Mouse (Mus musculus) forebrain, embryonic 13.5 days (tissue): ENCODE measurements around the gene Tubb1. TPM values are rescaled to one million over a fixed set of nuclear protein-coding genes. Genes with fewer than 3 reads are reported as not detected.

Source experiments
- ATAC-seq: fragments of 200-750 bp; cut with Nextera tagmentation; 2 replicates; pipeline ENCODE4 v1.8.0; 2017
- H3K27ac ChIP-seq: fragments of 300-500 bp; sonication (generic); 2 replicates; pipeline ENCODE4 v1.5.1; 2015; ENCODE audit warnings: inconsistent platforms, mild to moderate bottlenecking, moderate library complexity
- H3K27me3 ChIP-seq: fragments of 300-500 bp; sonication (generic); 2 replicates; pipeline ENCODE4 v1.6.1; 2015; ENCODE audit warnings: mild to moderate bottlenecking, inconsistent platforms
- H3K36me3 ChIP-seq: fragments of 300-500 bp; sonication (generic); 2 replicates; pipeline ENCODE4 v1.6.1; 2015; ENCODE audit warnings: mild to moderate bottlenecking, inconsistent platforms; ENCODE audit not compliant: poor library complexity, severe bottlenecking
- H3K4me1 ChIP-seq: fragments of 300-500 bp; sonication (generic); 2 replicates; pipeline ENCODE4 v1.6.1; 2015; ENCODE audit warnings: inconsistent platforms
- H3K4me2 ChIP-seq: fragments of 300-500 bp; sonication (generic); 2 replicates; pipeline ENCODE4 v1.6.1; 2015; ENCODE audit warnings: inconsistent platforms, mild to moderate bottlenecking, moderate library complexity
- H3K4me3 ChIP-seq: fragments of 300-500 bp; sonication (generic); 2 replicates; pipeline ENCODE4 v1.5.1; 2015; ENCODE audit warnings: mild to moderate bottlenecking, inconsistent platforms
- H3K9ac ChIP-seq: fragments of 300-500 bp; sonication (generic); 2 replicates; pipeline ENCODE4 v1.6.1; 2015; ENCODE audit warnings: mild to moderate bottlenecking, inconsistent platforms
- H3K9me3 ChIP-seq: fragments of 300-500 bp; sonication (generic); replicated peaks from 2 replicates; pipeline ENCODE4 v1.6.1; 2016; ENCODE audit warnings: inconsistent platforms
- WGBS: fragments of 180-500 bp; shearing (Covaris S2); methylation state at CpG from one replicate; pipeline ENCODE4 v1.1.7; 2015; 5-methylcytosine and 5-hydroxymethylcytosine counted together
- polyA plus RNA-seq: library from polyadenylated mRNA; unstranded; fragments of >200 nt; fragmentation: Nextera tagmentation; extraction: Ambion mirVana; gene quantifications from 2 replicates; pipeline ENCODE4 v1.2.1, GENCODE M21; 2015

Tubb1 gene
- polyA plus RNA-seq, 1 experiment from 2014 or later, result 0.96 TPM

DNA sequence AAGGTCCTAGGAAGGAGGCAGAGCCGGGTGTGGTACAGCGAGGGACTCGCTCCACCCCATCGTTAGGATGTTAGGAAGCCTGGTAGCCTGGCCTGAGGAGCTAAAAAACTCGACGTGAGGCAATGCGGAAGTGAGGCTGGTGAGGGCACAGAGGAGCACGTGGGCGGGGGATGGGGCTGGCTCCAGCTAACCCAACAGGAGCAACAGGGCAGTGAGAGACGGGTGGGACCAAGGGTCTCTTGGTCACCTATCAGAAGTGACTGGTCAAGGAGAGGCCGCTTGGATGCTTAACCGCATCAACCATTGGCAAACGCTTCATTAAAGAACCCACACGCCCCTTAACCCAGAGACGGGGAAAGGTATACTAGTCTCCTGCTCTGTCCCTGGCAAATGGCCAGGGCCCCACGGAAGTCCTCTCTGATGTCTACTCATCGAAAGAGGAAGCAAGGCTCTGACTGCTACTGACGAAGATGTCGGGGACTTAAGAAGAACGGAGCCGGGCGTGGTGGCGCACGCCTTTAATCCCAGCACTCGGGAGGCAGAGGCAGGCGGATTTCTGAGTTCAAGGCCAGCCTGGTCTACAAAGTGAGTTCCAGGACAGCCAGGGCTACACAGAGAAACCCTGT is 14.3 kb upstream of the Tubb1 start:
- 93% methylated on average over 26 of the region's 26 CpGs for WGBS
- Histone ChIP-seq H3K9me3 (no peaks in the 10 kb centered on the region), H3K36me3 (peaks cover 15% of the 10 kb centered on the region; the same call in 1 of the 2 replicates), H3K27me3 (no peaks in the 10 kb centered on the region), H3K4me1 (peaks cover 20% of the 10 kb centered on the region), H3K9ac (no peak overlapping the region), H3K27ac (no peak overlapping the region), H3K4me2 (no peak overlapping the region), H3K4me3 (no peak overlapping the region)
- no peak for ATAC-seq

DNA sequence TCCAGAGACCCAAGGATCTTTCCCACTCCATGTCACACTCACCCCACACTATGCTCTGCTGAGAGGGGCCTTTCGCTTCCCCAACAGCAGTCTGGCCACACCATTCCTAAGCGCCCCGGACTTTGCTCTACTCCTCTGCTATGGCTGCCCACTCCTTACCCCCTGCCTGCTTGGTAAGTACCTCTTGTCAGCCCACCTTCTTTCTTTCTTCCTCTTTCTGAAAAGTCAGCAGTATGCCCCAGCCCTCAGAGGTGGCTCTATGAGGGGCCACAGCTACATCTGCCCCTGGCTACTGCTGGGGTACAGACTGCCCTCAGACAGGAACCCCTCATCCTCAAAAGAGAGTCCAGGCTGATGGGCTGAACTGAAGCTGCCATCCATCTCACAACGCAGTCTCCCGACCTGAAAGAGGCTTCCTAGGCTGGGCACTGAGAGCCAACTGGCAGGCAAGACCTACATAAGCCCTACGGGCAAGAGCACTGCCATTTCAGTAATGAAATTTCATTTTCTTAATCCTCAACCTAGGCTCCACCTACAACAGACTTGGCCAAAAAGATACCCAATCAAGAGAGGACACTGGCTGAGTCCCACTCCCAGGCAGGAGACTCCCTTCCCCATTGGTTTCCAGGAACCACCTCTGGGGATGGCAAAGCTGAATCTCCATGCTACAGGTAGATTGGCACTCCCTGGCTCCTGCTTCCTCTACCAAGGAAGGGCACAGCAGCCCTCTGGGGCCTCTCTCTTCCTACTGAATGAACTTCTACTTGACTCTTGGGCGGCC is 13.4 kb upstream of the Tubb1 start:
- Histone ChIP-seq H3K9ac (no peak overlapping the region), H3K4me2 (peak overlapping the region; percentile 77; the same call in 1 of the 2 replicates), H3K36me3 (peaks cover 15% of the 10 kb centered on the region; the same call in 1 of the 2 replicates), H3K4me3 (no peak overlapping the region), H3K27ac (no peak overlapping the region), H3K27me3 (no peaks in the 10 kb centered on the region), H3K4me1 (peaks cover 20% of the 10 kb centered on the region), H3K9me3 (no peaks in the 10 kb centered on the region)
- 93% methylated on average over 7 of the region's 7 CpGs for WGBS
- ATAC-seq, result no peak

DNA sequence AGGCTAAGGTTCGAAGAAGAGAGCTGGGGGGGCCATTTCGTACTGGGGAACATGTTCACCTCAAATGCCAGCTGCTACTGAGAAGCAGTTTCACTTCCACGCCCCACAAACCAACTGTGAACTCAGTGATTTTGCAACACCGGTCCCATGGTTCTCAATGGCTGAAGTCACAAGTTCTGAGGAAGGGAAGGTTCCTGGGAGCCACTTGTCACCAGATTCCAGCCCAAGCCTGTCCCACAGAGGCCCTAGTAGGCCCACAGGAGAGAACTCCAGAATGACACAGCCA is 12.9 kb upstream of the Tubb1 start:
- H3K4me3 ChIP-seq, result no peak overlapping the region

DNA sequence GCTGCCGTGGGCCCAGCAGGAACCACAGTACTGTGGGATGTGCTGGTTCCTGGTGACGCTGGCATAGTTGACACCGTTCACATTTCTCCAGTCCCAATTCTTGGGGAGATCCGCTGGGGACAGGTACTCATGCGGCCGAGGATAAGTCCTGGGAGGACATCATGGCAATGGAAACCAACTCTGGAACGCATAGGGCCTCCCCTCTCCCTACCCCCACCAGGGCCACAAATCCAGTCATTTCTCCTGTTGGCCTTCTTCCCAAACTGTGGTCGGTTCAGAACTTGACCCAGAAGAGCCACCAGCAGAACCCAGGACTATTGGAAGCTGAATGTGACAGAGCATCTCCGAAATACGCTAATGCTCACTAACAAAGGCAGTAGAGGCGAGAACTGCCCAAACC is 12.3 kb upstream of the Tubb1 start:
- WGBS, result 64% methylated on average over 11 of the region's 11 CpGs
- H3K27ac ChIP-seq, result no peak overlapping the region; the same call in 1 of the 2 replicates
- 0 out of 2 replicates have a peak, but pooled peaks have one; percentile 36 for ATAC-seq

More for the DNA sequence above, 12.9 kb upstream of the Tubb1 start:
- Histone ChIP-seq H3K9me3 (no peaks in the 10 kb centered on the region), H3K9ac (no peak overlapping the region), H3K27ac (no peak overlapping the region), H3K4me1 (peaks cover 20% of the 10 kb centered on the region), H3K4me2 (peak overlapping the region; percentile 77), H3K36me3 (peaks cover 15% of the 10 kb centered on the region; the same call in 1 of the 2 replicates), H3K27me3 (no peaks in the 10 kb centered on the region)
- WGBS, result 89% methylated on average over 4 of the region's 4 CpGs
- ATAC-seq, result no peak

DNA sequence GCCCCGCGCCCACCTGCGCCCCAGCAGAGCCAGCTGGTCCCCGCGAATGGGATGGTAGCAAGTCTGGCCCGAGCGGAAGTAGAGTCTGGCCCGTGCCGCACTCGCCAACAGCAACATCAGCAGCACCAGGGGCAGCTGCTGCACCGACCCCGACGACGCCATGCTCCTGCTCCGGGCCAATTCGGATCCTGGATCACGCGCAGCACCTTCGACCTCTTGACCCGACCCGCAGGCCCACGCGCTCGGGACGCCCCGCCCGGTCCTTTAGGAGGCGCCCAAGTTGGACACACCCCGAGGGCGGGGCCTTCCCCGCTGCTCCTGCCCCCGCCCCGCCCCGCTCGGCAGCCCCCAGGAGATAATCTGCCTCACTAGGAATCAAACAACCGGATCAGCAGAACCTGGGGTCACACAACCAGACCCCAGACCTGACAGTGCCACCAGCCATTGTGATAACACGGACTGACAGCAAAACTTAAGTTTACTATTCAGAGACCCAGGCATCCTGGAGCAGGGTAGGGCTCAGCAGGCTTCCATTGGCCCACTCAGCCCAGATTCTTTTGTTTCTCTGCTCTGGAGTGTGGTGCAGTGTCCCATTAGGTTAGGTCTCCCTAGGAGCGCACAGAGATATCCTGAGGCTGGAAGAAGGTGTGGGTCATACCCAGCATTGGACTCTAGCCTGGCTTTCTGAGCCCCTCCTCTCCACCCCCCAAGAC is 11.6 kb upstream of the Tubb1 start, which contains the start of gene Ctsz:
Ctsz (minus strand) TSS at position 303 of the 713 bp plus-strand sequence.
- Histone ChIP-seq H3K9ac (peak within 1 kb of the TSS; percentile 71), H3K36me3 (peaks cover 11% of the 10 kb centered on the region; the same call in 1 of the 2 replicates), H3K27ac (no peak within 1 kb of the TSS; the same call in 1 of the 2 replicates), H3K9me3 (no peaks in the 10 kb centered on the region), H3K4me2 (peak within 1 kb of the TSS; percentile 77), H3K4me3 (peak within 1 kb of the TSS; percentile 50), H3K27me3 (no peaks in the 10 kb centered on the region), H3K4me1 (peaks cover 20% of the 10 kb centered on the region)
- under 1% methylated on average over 38 of the region's 38 CpGs for WGBS
- ATAC-seq, result peak; percentile 81

More for the DNA sequence above, 12.3 kb upstream of the Tubb1 start:
- H3K4me3 ChIP-seq, result peak overlapping the region; percentile 50
- peaks cover 20% of the 10 kb centered on the region for H3K4me1 ChIP-seq
- H3K9me3 ChIP-seq, result no peaks in the 10 kb centered on the region
- H3K36me3 ChIP-seq, result peaks cover 15% of the 10 kb centered on the region; the same call in 1 of the 2 replicates
- peak overlapping the region; percentile 71 for H3K9ac ChIP-seq
- H3K4me2 ChIP-seq, result peak overlapping the region; percentile 77
- no peaks in the 10 kb centered on the region for H3K27me3 ChIP-seq

DNA sequence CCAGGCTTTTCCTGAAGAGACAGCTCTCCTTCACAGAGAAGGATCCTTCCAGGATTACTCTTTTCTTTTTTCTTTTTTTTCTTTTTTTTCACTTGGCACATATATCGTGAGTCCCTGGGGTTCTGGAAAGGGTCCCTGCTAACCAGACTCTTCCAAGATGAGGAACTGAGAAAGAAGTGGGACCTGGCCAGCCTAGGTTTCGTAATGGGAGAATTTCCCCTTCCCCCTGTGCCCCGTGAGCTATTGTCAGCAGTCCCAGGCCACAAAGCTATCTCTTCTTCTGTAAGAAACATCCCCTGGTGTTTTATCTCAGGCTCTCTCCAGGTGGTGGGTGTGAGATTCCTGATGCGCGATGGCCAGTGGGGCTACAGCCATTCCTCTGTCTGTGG is 11.1 kb upstream of the Tubb1 start:
- Histone ChIP-seq H3K4me2 (peak overlapping the region; percentile 77; the same call in 1 of the 2 replicates), H3K9me3 (no peaks in the 10 kb centered on the region), H3K36me3 (peaks cover 11% of the 10 kb centered on the region; the same call in 1 of the 2 replicates), H3K4me1 (peaks cover 20% of the 10 kb centered on the region), H3K4me3 (no peak overlapping the region), H3K9ac (no peak overlapping the region; the same call in 1 of the 2 replicates), H3K27ac (no peak overlapping the region), H3K27me3 (no peaks in the 10 kb centered on the region)
- WGBS, result 53% methylated on average over 5 of the region's 5 CpGs
- no peak for ATAC-seq

DNA sequence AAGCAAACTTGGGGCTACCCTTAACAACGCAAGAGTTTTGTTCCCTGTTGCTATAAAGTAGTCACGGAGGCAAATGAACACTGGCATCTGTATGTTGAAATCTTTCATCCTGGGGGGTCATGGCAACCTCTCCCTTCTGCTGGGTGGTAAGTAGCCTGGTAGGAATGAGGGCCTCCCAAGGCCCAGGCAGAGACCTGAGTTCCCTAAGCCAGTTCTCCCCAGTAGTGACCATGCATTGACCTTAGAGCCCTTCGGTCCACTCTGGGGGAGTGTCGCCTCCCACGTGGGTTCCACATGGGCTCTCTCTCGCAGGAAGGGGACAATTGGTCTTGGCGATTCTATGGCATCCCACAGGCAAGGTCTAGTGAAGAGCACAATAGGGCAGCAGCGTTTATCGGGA is 10.5 kb upstream of the Tubb1 start:
- WGBS, result 75% methylated on average over 9 of the region's 9 CpGs
- no peak overlapping the region for H3K27ac ChIP-seq
- H3K4me1 ChIP-seq, result peaks cover 20% of the 10 kb centered on the region
- no peak for ATAC-seq
- H3K36me3 ChIP-seq, result peaks cover 6% of the 10 kb centered on the region; the same call in 1 of the 2 replicates
- H3K9ac ChIP-seq, result no peak overlapping the region
- no peaks in the 10 kb centered on the region for H3K9me3 ChIP-seq
- no peak overlapping the region for H3K4me3 ChIP-seq
- H3K27me3 ChIP-seq, result no peaks in the 10 kb centered on the region
- H3K4me2 ChIP-seq, result no peak overlapping the region

DNA sequence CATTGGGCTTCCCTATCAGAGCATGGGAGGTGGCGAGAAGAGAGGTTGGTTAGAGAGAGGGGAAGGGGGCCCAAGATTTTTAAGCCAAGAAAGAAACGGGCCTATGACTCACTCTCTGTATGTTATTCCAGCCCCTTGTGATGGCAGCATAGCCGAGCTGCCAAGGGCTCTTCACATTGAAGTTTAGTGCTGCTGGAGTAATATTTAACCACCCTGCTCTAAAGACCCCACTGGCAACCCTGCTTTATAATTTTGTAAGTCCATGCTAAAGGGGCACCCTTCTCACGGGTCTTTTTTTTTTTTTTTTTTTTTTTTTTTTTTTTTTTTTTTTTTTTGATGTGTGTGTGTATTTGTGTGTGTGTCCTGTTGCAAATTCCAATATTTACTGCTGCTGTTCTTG is 8.6 kb upstream of the Tubb1 start:
- H3K27ac ChIP-seq, result no peak overlapping the region
- peaks cover 20% of the 10 kb centered on the region for H3K4me1 ChIP-seq
- H3K27me3 ChIP-seq, result no peaks in the 10 kb centered on the region
- H3K36me3 ChIP-seq, result no peaks in the 10 kb centered on the region
- no peak overlapping the region for H3K9ac ChIP-seq
- no peak overlapping the region for H3K4me3 ChIP-seq
- ATAC-seq, result no peak
- 81% methylated on average over 4 of the region's 4 CpGs for WGBS
- H3K9me3 ChIP-seq, result no peaks in the 10 kb centered on the region
- H3K4me2 ChIP-seq, result no peak overlapping the region

DNA sequence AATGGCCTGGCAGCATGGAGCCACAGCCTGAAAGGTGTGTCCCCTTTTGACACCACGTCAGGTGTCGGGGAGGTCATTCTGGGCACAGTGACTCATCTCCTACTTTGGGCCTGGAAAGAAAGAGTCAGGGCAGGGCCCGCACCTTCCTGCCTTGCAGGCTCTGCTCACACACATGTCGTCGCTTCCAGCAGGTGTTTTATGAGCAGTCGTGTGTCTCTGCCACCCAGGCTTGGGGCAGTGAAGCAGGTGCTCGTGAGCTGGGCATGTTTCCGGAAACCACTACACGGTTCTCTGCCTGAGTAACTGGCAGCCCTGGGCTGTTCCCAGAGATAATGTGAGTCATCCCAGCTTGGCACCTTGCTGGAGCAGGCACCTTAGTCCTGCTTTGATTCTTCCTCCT is 8.0 kb upstream of the Tubb1 start:
- 91% methylated on average over 9 of the region's 9 CpGs for WGBS

DNA sequence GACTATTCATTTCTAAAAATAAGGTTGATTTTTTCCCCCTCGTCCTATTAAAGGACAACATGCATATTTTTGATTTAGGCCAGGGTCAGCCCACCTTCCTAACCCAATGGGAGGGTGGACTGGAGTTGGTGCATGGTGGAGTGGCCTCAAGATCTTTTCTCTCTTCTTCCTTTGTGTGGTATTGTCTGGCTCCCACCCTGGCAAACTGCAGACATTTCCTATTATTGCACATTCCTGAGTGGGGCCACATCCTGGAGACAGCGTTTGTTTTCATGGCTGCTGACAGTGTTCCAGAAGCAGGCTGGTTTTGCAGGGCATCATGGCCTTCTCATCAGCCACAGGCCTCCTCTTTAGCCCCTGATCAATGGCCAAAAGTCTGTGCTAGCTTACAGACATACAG is 7.4 kb upstream of the Tubb1 start:
- Histone ChIP-seq H3K4me1 (peaks cover 10% of the 10 kb centered on the region), H3K9me3 (no peaks in the 10 kb centered on the region), H3K4me2 (no peak overlapping the region), H3K27me3 (no peaks in the 10 kb centered on the region), H3K27ac (no peak overlapping the region), H3K36me3 (no peaks in the 10 kb centered on the region), H3K4me3 (no peak overlapping the region), H3K9ac (no peak overlapping the region)
- 74% methylated on average over 2 of the region's 2 CpGs for WGBS
- ATAC-seq, result no peak

More for the DNA sequence above, 8.0 kb upstream of the Tubb1 start:
- no peak for ATAC-seq
- Histone ChIP-seq H3K4me2 (no peak overlapping the region), H3K27me3 (no peaks in the 10 kb centered on the region), H3K9me3 (no peaks in the 10 kb centered on the region), H3K4me3 (no peak overlapping the region), H3K36me3 (no peaks in the 10 kb centered on the region), H3K9ac (no peak overlapping the region), H3K27ac (no peak overlapping the region), H3K4me1 (peaks cover 16% of the 10 kb centered on the region)

DNA sequence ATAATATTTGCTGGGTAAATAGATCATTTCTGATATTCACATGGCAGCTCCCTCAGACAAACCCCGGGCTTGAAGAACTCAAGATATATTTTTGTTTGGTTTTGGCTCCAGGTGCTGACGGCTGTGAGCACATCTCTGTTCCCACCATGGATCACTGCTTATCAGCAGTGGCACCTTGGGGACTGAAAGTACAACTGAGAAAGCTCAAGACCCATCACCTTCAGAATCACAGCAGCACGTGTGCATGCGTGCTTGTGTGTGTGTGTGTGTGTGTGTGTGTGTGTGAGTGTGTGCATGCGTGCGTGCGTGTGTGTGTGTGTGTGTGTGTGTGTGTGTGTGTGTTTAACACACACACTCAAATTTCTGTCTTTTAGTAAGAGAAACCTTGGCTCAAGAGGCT is 6.1 kb upstream of the Tubb1 start:
- Histone ChIP-seq H3K27me3 (no peaks in the 10 kb centered on the region), H3K27ac (no peak overlapping the region), H3K36me3 (no peaks in the 10 kb centered on the region), H3K4me3 (no peak overlapping the region), H3K9ac (no peak overlapping the region), H3K4me1 (peaks cover 4% of the 10 kb centered on the region; the same call in 1 of the 2 replicates), H3K9me3 (no peaks in the 10 kb centered on the region), H3K4me2 (no peak overlapping the region)
- WGBS, result 94% methylated on average over 7 of the region's 7 CpGs
- ATAC-seq, result no peak

DNA sequence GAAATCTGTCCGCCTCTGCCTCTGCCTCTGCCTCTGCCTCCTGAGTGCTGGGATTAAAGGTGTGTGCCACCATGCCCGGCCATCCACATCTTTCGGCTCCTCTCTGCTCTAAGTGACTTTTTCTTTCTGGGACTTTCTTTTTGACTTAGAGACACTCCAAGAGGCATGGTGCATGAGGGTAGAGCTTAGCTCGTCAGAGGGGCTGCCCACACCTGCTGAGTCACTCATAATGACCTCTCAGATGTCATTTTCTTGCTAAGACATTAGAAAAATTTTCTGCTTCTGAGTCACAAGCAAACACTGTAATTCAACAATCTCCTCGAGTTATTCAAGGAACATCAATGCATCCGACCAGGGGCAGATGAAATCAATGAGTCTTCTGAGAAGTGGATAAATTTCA is 5.5 kb upstream of the Tubb1 start:
- Histone ChIP-seq H3K4me2 (no peak overlapping the region), H3K27ac (no peak overlapping the region), H3K4me3 (no peak overlapping the region), H3K9me3 (no peaks in the 10 kb centered on the region), H3K4me1 (peaks cover 4% of the 10 kb centered on the region; the same call in 1 of the 2 replicates), H3K9ac (no peak overlapping the region), H3K27me3 (no peaks in the 10 kb centered on the region), H3K36me3 (no peaks in the 10 kb centered on the region)
- WGBS, result 78% methylated on average over 6 of the region's 6 CpGs
- no peak for ATAC-seq
